Mouse (Mus musculus): ENCODE results near the gene Gm20877.
"Not testable (repeated sequence)": the region's sequence is repeated elsewhere in the genome, so short reads cannot be mapped to it uniquely, and the experiment has no call there.

Gm20877 gene

DNA sequence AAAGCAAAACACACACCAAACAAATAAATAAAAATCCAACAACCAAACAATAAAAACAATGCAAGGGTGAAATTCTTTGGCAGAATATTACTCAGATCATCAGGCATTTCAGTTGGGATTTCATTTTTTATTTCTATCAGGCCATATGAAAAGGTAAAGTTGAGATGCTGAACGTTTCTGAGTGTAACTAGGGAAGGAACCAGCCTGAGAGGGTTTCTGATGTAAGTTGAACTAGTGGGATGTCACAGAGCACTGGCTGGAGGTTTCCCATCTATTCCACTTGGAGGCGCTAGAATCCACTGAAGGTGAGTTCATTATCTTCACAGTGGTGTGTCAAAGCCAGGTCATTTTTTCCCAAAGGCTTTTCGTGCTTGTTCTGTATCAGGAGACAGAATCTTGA is at the start of gene Gm20877:
TSS of gene Gm20877 (plus strand) at position 301 of the 400 bp plus-strand sequence.
- not testable (repeated sequence) for DNase-seq (ENCODE audit: low read depth, low spot score)

Data from retina, adult 2 months (tissue).